Mouse (Mus musculus): ENCODE data around the gene Efs.

DNA sequence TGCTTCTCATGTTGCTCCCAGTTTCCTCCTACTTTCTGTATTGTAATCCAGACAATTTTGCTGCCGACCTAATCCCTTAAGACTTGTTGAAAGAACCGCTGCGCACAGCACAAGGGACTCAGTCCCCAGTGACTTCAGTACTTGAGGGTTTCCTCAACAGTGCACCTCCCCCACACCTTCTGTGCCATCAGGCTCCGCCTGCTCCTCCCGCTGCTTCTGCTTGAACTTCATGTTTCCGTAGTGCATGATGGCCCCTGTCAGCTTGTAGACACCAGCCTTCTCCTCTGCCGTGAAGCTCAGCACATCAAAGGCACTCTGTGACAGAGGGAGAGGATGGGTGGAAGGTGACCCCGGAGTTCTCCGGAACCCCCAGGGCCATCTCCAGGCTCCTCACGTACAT, 34.8 kb upstream of the Efs start:
- TF ChIP-seq GATA1 (IDR thresholded peaks at IDR 0.05; ENCODE audit: borderline replicate concordance, low read length): no peak
- TF ChIP-seq FLI1 (IDR thresholded peaks at IDR 0.05; ENCODE audit: low read length): no peak
